Comparison of ENCODE assay signal across 10 mouse cellular contexts in genomic region chr17:34109038-34109805, GRCm38 (mm10). TPM values are rescaled to one million over a fixed set of nuclear protein-coding genes. Genes with fewer than 3 reads are reported as not detected.
DNase-seq lines count a peak whose midpoint lies in the region; ATAC-seq lines count a peak whose summit lies in the region.
"Had no signal": no experiment of that assay in that cellular context is flagged by ENCODE, and none has a peak within 500 bp of the region (broad histone marks: within the 10 kb centered on the region; RNA-seq: fewer than 3 reads in every experiment).

No protein-coding gene starts in this region.

- H3K4me2 ChIP-seq in intestine, embryonic 14.5 days (ENCODE audit: low read length) = no peak overlapping the region
- H3K4me2 ChIP-seq: embryonic facial prominence, embryonic 13.5 days had no signal

- peak; percentile 20; the same call in 1 of the 2 replicates for ATAC-seq in intestine, embryonic 14.5 days (replicated peaks; ENCODE audit: low FRiP score, low TSS enrichment, low read depth)

- whole genome bisulfite sequencing in intestine, embryonic 14.5 days = 75% methylated on average over 14 of the region's 14 CpGs

- no peak overlapping the region for H3K27ac ChIP-seq in intestine, embryonic 14.5 days (ENCODE audit: low read depth)

- no peak overlapping the region for H3K9ac ChIP-seq in intestine, embryonic 14.5 days (ENCODE audit: low read length)
- H3K9ac ChIP-seq: embryonic facial prominence, embryonic 13.5 days had no signal

- no peak overlapping the region for H3K4me3 ChIP-seq in intestine, embryonic 14.5 days (ENCODE audit: low read depth, low read length)
- H3K4me3 ChIP-seq: embryonic facial prominence, embryonic 13.5 days had no signal

- H3K4me1 ChIP-seq in intestine, embryonic 14.5 days (replicated peaks; ENCODE audit: control insufficient read depth, insufficient read depth, low read length) = no peaks in the 10 kb centered on the region

- no peaks in the 10 kb centered on the region for H3K9me3 ChIP-seq in intestine, embryonic 14.5 days (ENCODE audit: control insufficient read depth, low read length)
- H3K9me3 ChIP-seq: embryonic facial prominence, embryonic 13.5 days had no signal

- H3K27me3 ChIP-seq in intestine, embryonic 14.5 days (replicated peaks; ENCODE audit: control insufficient read depth, insufficient read depth, low read length) = no peaks in the 10 kb centered on the region
- H3K27me3 ChIP-seq: embryonic facial prominence, embryonic 13.5 days had no signal

- peaks cover 53% of the 10 kb centered on the region for H3K36me3 ChIP-seq in intestine, embryonic 14.5 days (ENCODE audit: control insufficient read depth, insufficient read depth, low read length)

- peak; percentile 58 to 60 for DNase-seq in cerebellum, postnatal 14 days
- no peak for DNase-seq in cerebellum, postnatal 4 days (ENCODE audit: low spot score in 2 of 2)
- peak; percentile 45 for DNase-seq in lung, postnatal 36 days
- no peak for DNase-seq in lung, adult 18-20 months
- no peak for DNase-seq in intestine, embryonic 14.5 days (ENCODE audit: low spot score)
- DNase-seq in thymus, postnatal 25 days = peak; percentile 58
- no peak for DNase-seq in layer of hippocampus, postnatal 36 days
- DNase-seq in gastrocnemius, postnatal 10 days = no peak

RNA-seq across cellular contexts. Expression of gene H2-DMa, which starts 10.1 kb away (rescaled TPM):
- polyA plus RNA-seq in intestine, embryonic 14.5 days (2014; fragmentation: Nextera tagmentation; extraction: Ambion mirVana) = 11.0 and 13.5 TPM in 2 replicates
- 10 to 100 TPM; 26.7 to 31.7 TPM for total RNA-seq in layer of hippocampus, postnatal 36 days (2021)
- 1 to 10 TPM; 4.6 to 6.1 TPM for total RNA-seq in gastrocnemius, postnatal 10 days (2021)

RNA-seq across cellular contexts. Expression of gene Brd2, which starts 13.2 kb away (rescaled TPM):
- 124 and 144 TPM in 2 replicates for polyA plus RNA-seq in intestine, embryonic 14.5 days (2014; fragmentation: Nextera tagmentation; extraction: Ambion mirVana)
- 100 to 1,000 TPM; 182 to 193 TPM for total RNA-seq in layer of hippocampus, postnatal 36 days (2021)
- total RNA-seq in gastrocnemius, postnatal 10 days (2021) = 100 to 1,000 TPM in 1 of 2 experiments, 10 to 100 TPM in 1; 91.9 to 114 TPM

RNA-seq across cellular contexts. Expression of gene H2-Oa, which starts 17.1 kb away (rescaled TPM):
- 0.75 and 1.1 TPM in 2 replicates for polyA plus RNA-seq in intestine, embryonic 14.5 days (2014; fragmentation: Nextera tagmentation; extraction: Ambion mirVana)
- under 1 TPM; 0.35 to 0.42 TPM for total RNA-seq in layer of hippocampus, postnatal 36 days (2021)
- total RNA-seq in gastrocnemius, postnatal 10 days (2021) = not detected
- polyA plus RNA-seq: C2C12 had no signal

RNA-seq across cellular contexts. Expression of gene H2-DMb2, which starts 33.9 kb away (rescaled TPM):
- 0.15 and 0.42 TPM in 2 replicates for polyA plus RNA-seq in intestine, embryonic 14.5 days (2014; fragmentation: Nextera tagmentation; extraction: Ambion mirVana)
- total RNA-seq in layer of hippocampus, postnatal 36 days (2021) = under 1 TPM; 0.67 to 0.96 TPM
- total RNA-seq in gastrocnemius, postnatal 10 days (2021) = under 1 TPM; 0.25 to 0.61 TPM
- polyA plus RNA-seq: C2C12 had no signal

RNA-seq across cellular contexts. Expression of gene H2-DMb1, which starts 43.6 kb away (rescaled TPM):
- 1.7 and 1.8 TPM in 2 replicates for polyA plus RNA-seq in intestine, embryonic 14.5 days (2014; fragmentation: Nextera tagmentation; extraction: Ambion mirVana)
- 1 to 10 TPM in 1 of 2 experiments, under 1 TPM in 1; 0.95 to 1.7 TPM for total RNA-seq in layer of hippocampus, postnatal 36 days (2021)
- 1 to 10 TPM; 1.4 to 1.8 TPM for total RNA-seq in gastrocnemius, postnatal 10 days (2021)
- polyA plus RNA-seq: C2C12 had no signal

Comparison
In these comparisons a context has a peak if more than half of its experiments do, and no peak if none do; other contexts are left out.
1. DNase-seq: peak in cerebellum, postnatal 14 days (2 of 2), lung, postnatal 36 days (single experiment) and thymus, postnatal 25 days (single experiment); none in cerebellum, postnatal 4 days (0 of 2), lung, adult 18-20 months (0 of 2), intestine, embryonic 14.5 days (single experiment), layer of hippocampus, postnatal 36 days (0 of 2) and gastrocnemius, postnatal 10 days (single experiment).